Mouse (Mus musculus) ES-Bruce4 (cell line): ENCODE data around the gene Plppr5.

Experiments
- CTCF ChIP-seq: IDR thresholded peaks from one replicate; pipeline ENCODE4 v1.8.1; 2011; ENCODE audit warnings: low read depth, low read length
- POLR2A ChIP-seq: IDR thresholded peaks from one replicate; pipeline ENCODE4 v1.8.1; 2011; ENCODE audit warnings: low read length; ENCODE audit not compliant: insufficient read depth

DNA sequence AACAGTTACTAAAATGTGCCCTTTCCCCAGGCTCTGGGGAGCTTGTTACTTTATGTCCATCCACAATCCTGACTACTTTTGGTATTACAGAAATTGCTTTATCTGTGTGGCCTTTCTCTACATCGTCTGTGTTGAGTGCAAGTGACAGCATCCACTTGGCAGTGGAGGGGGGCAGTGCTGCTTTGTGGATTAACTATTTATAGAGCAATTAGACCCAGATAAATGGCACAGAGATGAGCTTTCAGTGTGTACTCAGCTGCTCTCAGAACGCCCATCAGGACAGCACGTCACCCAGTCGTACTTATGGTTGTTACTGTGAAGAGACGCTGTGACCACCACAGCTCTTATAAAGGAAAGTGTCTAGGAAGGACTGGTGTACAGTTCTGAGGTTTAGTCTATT lies 36.8 kb downstream of the Plppr5 start:
- TF ChIP-seq POLR2A (no peak), CTCF (no peak)
